Mouse (Mus musculus) neural tube, embryonic 10.5 days (tissue): ENCODE data around the gene Atpif1.

Experiments
- DNase-seq: peaks from one replicate; pipeline ENCODE4 v3.0.0-alpha.2; 2017; ENCODE audit warnings: low spot score; ENCODE audit errors: extremely low spot score

Gene Atpif1

GRCm38 (mm10) chr4:132527917-132528522 is 5.4 kb downstream of the Atpif1 start:
- DNase-seq, result no peak

GRCm38 (mm10) chr4:132526678-132527077 is 6.8 kb downstream of the Atpif1 start:
- DNase-seq, result no peak

- DNase-seq, result no peak
Observed at GRCm38 (mm10) chr4:132524808-132525207, 8.7 kb downstream of the Atpif1 start.

GRCm38 (mm10) chr4:132524321-132524741 is 9.1 kb downstream of the Atpif1 start:
- no peak for DNase-seq

- DNase-seq, result no peak
Observed at GRCm38 (mm10) chr4:132519188-132519587, 14.3 kb downstream of the Atpif1 start.

- no peak for DNase-seq
Observed at GRCm38 (mm10) chr4:132518066-132518465, 15.4 kb downstream of the Atpif1 start.

GRCm38 (mm10) chr4:132515369-132516155 is 17.9 kb downstream of the Atpif1 start:
- DNase-seq, result peak; percentile 76

GRCm38 (mm10) chr4:132514555-132515135 is 18.8 kb downstream of the Atpif1 start:
- DNase-seq, result peak; percentile 90

GRCm38 (mm10) chr4:132513395-132514273 is 19.8 kb downstream of the Atpif1 start:
- DNase-seq, result no peak

GRCm38 (mm10) chr4:132512080-132512479 is 21.4 kb downstream of the Atpif1 start:
- no peak for DNase-seq

- peak; percentile 95 for DNase-seq
Observed at GRCm38 (mm10) chr4:132510352-132510798, 23.1 kb downstream of the Atpif1 start, which contains the start of gene Sesn2. Gene Sesn2, minus strand, starts transcription at chr4:132510501.

- peak; percentile 87 for DNase-seq
Observed at GRCm38 (mm10) chr4:132509621-132510296, 23.7 kb downstream of the Atpif1 start.

- DNase-seq, result no peak
Observed at GRCm38 (mm10) chr4:132507210-132507609, 26.2 kb downstream of the Atpif1 start.

GRCm38 (mm10) chr4:132506250-132506649 is 27.2 kb downstream of the Atpif1 start:
- no peak for DNase-seq

GRCm38 (mm10) chr4:132505800-132506199 is 27.7 kb downstream of the Atpif1 start:
- DNase-seq, result no peak

- no peak for DNase-seq
Observed at GRCm38 (mm10) chr4:132505034-132505738, 28.3 kb downstream of the Atpif1 start.

GRCm38 (mm10) chr4:132503344-132503743 is 30.1 kb downstream of the Atpif1 start:
- no peak for DNase-seq

- no peak for DNase-seq
Observed at GRCm38 (mm10) chr4:132501639-132502038, 31.8 kb downstream of the Atpif1 start.

GRCm38 (mm10) chr4:132494271-132494918 is 39.1 kb downstream of the Atpif1 start:
- DNase-seq, result no peak
